Mouse (Mus musculus) heart, embryonic 14.5 days (tissue): ENCODE results near the gene Cdkl4. TPM values are rescaled to one million over a fixed set of nuclear protein-coding genes. Genes with fewer than 3 reads are reported as not detected.

Source experiments
- ATAC-seq: fragments of 200-750 bp; cut with Nextera tagmentation; 2 replicates; pipeline ENCODE4 v1.8.0; 2017; ENCODE audit warnings: low read depth, moderate TSS enrichment; ENCODE audit not compliant: insufficient number of reproducible peaks, insufficient read depth, low FRiP score
- H3K27ac ChIP-seq, 2 experiments: fragments of 200-500 bp in 1 of 2; fragments of 300-500 bp in 1 of 2; sonication (generic) in 1 of 2; replicated peaks in 1 of 2; 2 replicates each; pipeline ENCODE4 v1.5.1; 2012 to 2014; ENCODE audit warnings: low read depth in 2 of 2, low read length in 2 of 2, control low read depth in 1 of 2, mild to moderate bottlenecking in 1 of 2, mixed read lengths in 1 of 2; ENCODE audit not compliant: control insufficient read depth in 1 of 2, insufficient read depth in 1 of 2
- H3K27me3 ChIP-seq: fragments of 300-500 bp; sonication (generic); 2 replicates; pipeline ENCODE4 v1.6.1; 2014; ENCODE audit warnings: mild to moderate bottlenecking, low read length, control low read depth; ENCODE audit not compliant: control insufficient read depth, insufficient read depth
- H3K36me3 ChIP-seq: fragments of 300-500 bp; sonication (generic); 2 replicates; pipeline ENCODE4 v1.6.1; 2014; ENCODE audit warnings: mild to moderate bottlenecking, control low read depth, low read length, mixed read lengths; ENCODE audit not compliant: control insufficient read depth, insufficient read depth
- H3K4me1 ChIP-seq, 2 experiments: fragments of 200-500 bp in 1 of 2; fragments of 300-500 bp in 1 of 2; sonication (generic) in 1 of 2; 2 replicates each; pipeline ENCODE4 v1.6.1; 2012 to 2014; ENCODE audit warnings: low read length in 2 of 2, control low read depth in 1 of 2, mixed read lengths in 1 of 2; ENCODE audit not compliant: control insufficient read depth in 2 of 2, insufficient read depth in 2 of 2
- H3K4me2 ChIP-seq: fragments of 300-500 bp; sonication (generic); 2 replicates; pipeline ENCODE4 v1.6.1; 2014; ENCODE audit warnings: mild to moderate bottlenecking, low read length
- H3K4me3 ChIP-seq, 2 experiments: fragments of 200-500 bp in 1 of 2; fragments of 300-500 bp in 1 of 2; sonication (generic) in 1 of 2; 2 replicates each; pipeline ENCODE4 v1.5.1; 2012 to 2014; ENCODE audit warnings: low read length in 2 of 2, mild to moderate bottlenecking in 2 of 2, control low read depth in 1 of 2, low read depth in 1 of 2, moderate library complexity in 1 of 2; ENCODE audit not compliant: control insufficient read depth in 1 of 2, insufficient read depth in 1 of 2
- H3K9ac ChIP-seq: fragments of 300-500 bp; sonication (generic); 2 replicates; pipeline ENCODE4 v1.6.1; 2014; ENCODE audit warnings: mild to moderate bottlenecking, low read length
- H3K9me3 ChIP-seq: fragments of 300-500 bp; sonication (generic); 2 replicates; pipeline ENCODE4 v1.6.1; 2016; ENCODE audit warnings: low read length, control low read depth; ENCODE audit not compliant: control insufficient read depth
- WGBS: fragments of 180-500 bp; shearing (Covaris S2); extraction: QIAGEN DNeasy Blood & Tissue Kit; methylation state at CpG from one replicate; pipeline ENCODE4 v1.1.7; 2014; 5-methylcytosine and 5-hydroxymethylcytosine counted together
- polyA plus RNA-seq: library from polyadenylated mRNA; unstranded; fragments of >200 nt; fragmentation: Nextera tagmentation; extraction: Ambion mirVana; gene quantifications from 2 replicates; pipeline ENCODE4 v1.2.1, GENCODE M21; 2014

Gene Cdkl4
- polyA plus RNA-seq, 1 experiment from 2014 or later = not detected

- ATAC-seq = no peak
- Histone ChIP-seq H3K27me3 (no peaks in the 10 kb centered on the region), H3K9ac (no peak overlapping the region), H3K36me3 (no peaks in the 10 kb centered on the region), H3K27ac (no peak overlapping the region), H3K4me3 (no peak overlapping the region), H3K4me1 (peaks cover 2 to 5% of the 10 kb centered on the region in 2 experiments; a peak in 1 of 4 replicates), H3K4me2 (no peak overlapping the region), H3K9me3 (no peaks in the 10 kb centered on the region)
- WGBS = 81% methylated on average over 9 of the region's 9 CpGs
These were observed 61.7 kb downstream of the Cdkl4 start for GRCm38 (mm10) chr17:80515956-80516355.

GRCm38 (mm10) chr17:80515513-80515912 is 62.1 kb downstream of the Cdkl4 start:
- 91% methylated on average over 7 of the region's 7 CpGs for WGBS
- ATAC-seq = no peak
- Histone ChIP-seq H3K27me3 (no peaks in the 10 kb centered on the region), H3K9me3 (no peaks in the 10 kb centered on the region), H3K4me1 (peaks cover 2 to 5% of the 10 kb centered on the region in 2 experiments; a peak in 1 of 4 replicates), H3K4me2 (no peak overlapping the region), H3K27ac (no peak overlapping the region), H3K9ac (no peak overlapping the region), H3K36me3 (no peaks in the 10 kb centered on the region), H3K4me3 (no peak overlapping the region)

DNA sequence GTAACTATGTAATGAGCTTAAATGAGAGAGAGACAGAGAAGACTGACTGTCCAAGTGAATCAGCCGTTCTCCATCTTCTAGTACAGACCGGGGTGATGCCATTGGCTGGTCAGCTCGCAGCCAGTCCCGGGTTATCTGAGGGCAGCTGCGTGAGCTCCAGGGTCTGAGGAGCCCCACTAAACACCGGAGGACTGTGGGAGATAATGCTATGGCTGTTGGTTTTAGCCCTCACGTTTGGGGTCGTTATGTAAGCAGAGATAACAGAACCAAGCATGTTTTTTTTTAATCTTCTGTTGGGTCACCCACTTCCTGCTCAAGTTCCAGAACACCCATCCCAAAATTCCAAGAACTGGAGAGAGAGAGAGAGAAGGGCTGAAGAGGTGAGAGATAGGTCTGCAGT is 63.8 kb downstream of the Cdkl4 start:
- no peak for ATAC-seq
- H3K27me3 ChIP-seq = no peaks in the 10 kb centered on the region
- no peak overlapping the region for H3K4me3 ChIP-seq
- no peaks in the 10 kb centered on the region for H3K9me3 ChIP-seq
- WGBS = 24% methylated on average over 8 of the region's 8 CpGs
- H3K4me2 ChIP-seq = 0 out of 2 replicates have a peak overlapping the region, but pooled peaks have one; percentile 11
- no peak overlapping the region for H3K27ac ChIP-seq
- peaks cover 2 to 5% of the 10 kb centered on the region in 2 experiments; a peak in 1 of 4 replicates for H3K4me1 ChIP-seq
- H3K36me3 ChIP-seq = no peaks in the 10 kb centered on the region
- no peak overlapping the region for H3K9ac ChIP-seq

- no peak overlapping the region for H3K27ac ChIP-seq
- H3K27me3 ChIP-seq = no peaks in the 10 kb centered on the region
- no peaks in the 10 kb centered on the region for H3K36me3 ChIP-seq
- no peak overlapping the region for H3K4me2 ChIP-seq
- 0 out of 4 replicates have a peak, but pooled peaks cover 0 to 5% of the 10 kb centered on the region in 2 experiments for H3K4me1 ChIP-seq
- 72% methylated on average over 3 of the region's 3 CpGs for WGBS
- no peak overlapping the region for H3K4me3 ChIP-seq
- H3K9me3 ChIP-seq = no peaks in the 10 kb centered on the region
- no peak overlapping the region for H3K9ac ChIP-seq
- no peak for ATAC-seq
These were observed 67.2 kb downstream of the Cdkl4 start for GRCm38 (mm10) chr17:80510459-80510855.

GRCm38 (mm10) chr17:80509494-80510458 is 67.8 kb downstream of the Cdkl4 start:
- no peaks in the 10 kb centered on the region for H3K36me3 ChIP-seq
- no peaks in the 10 kb centered on the region for H3K27me3 ChIP-seq
- H3K27ac ChIP-seq = no peak overlapping the region
- no peak overlapping the region for H3K9ac ChIP-seq
- H3K4me1 ChIP-seq = 0 out of 4 replicates have a peak, but pooled peaks cover 0 to 5% of the 10 kb centered on the region in 2 experiments
- WGBS = 30% methylated on average over 4 of the region's 4 CpGs
- no peak overlapping the region for H3K4me3 ChIP-seq
- no peak for ATAC-seq
- H3K4me2 ChIP-seq = no peak overlapping the region
- no peaks in the 10 kb centered on the region for H3K9me3 ChIP-seq

- Histone ChIP-seq H3K27ac (no peak overlapping the region), H3K4me2 (no peak overlapping the region), H3K27me3 (no peaks in the 10 kb centered on the region), H3K4me1 (peaks cover 2 to 3% of the 10 kb centered on the region in 2 experiments; a peak in 1 of 4 replicates), H3K4me3 (no peak overlapping the region), H3K36me3 (no peaks in the 10 kb centered on the region), H3K9ac (no peak overlapping the region), H3K9me3 (no peaks in the 10 kb centered on the region)
- WGBS = 71% methylated on average over 6 of the region's 6 CpGs
- no peak for ATAC-seq
These were observed 71.8 kb downstream of the Cdkl4 start for GRCm38 (mm10) chr17:80505766-80506165.

DNA sequence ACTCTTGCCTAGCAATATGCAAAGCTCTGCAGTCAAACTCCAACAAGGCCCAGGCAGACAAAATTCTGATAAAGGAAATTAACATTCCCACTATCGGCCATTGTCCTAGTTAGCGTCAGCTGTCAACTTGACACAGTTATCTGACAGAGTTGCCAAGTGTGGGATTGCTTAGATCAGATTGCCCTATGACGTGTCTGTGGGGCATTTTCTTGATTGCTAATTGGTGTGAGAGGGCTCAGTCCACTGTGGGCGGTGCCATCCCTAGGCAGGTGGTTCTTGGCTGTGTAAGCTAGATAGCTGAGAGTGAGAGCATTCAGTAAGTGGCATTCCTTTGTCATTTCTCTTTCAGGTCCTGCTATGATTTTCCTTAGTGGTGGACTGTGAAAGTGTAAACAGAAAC is 72.3 kb downstream of the Cdkl4 start:
- WGBS = 66% methylated on average over 4 of the region's 4 CpGs
- Histone ChIP-seq H3K36me3 (no peaks in the 10 kb centered on the region), H3K4me1 (peaks cover 2 to 3% of the 10 kb centered on the region in 2 experiments; a peak in 1 of 4 replicates), H3K27ac (no peak overlapping the region), H3K4me2 (no peak overlapping the region), H3K9ac (no peak overlapping the region), H3K27me3 (no peaks in the 10 kb centered on the region), H3K4me3 (no peak overlapping the region), H3K9me3 (no peaks in the 10 kb centered on the region)
- no peak for ATAC-seq
